Mouse (Mus musculus): ENCODE measurements around the gene Rnpep. TPM values are rescaled to one million over a fixed set of nuclear protein-coding genes. Genes with fewer than 3 reads are reported as not detected.

Rnpep gene
- polyA plus RNA-seq, 1 experiment from 2014 or later, result 155 TPM

DNA sequence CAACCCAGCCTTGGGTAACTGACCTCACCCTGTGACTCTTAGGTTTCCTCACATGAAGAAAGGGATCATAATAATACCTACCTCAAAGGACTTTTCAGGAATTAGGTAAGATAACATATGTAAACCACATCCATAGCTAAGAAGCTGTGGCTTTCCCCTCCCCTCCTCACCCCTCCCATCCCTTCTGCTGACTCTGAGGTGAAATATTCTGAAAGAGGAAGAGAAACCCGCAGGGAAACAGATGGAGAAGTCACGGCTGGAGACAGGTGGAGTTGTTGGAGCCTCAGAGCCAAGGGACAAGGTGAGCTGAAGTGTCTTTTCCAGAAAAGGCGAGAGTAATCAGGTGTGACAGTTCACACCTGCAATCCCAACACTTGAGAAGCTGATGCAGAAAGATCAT, 59.7 kb downstream of the Rnpep start:
- Histone ChIP-seq H3K4me3 (replicated peaks) (no peak overlapping the region), H3K4me1 (replicated peaks) (peaks cover 13% of the 10 kb centered on the region), H3K27ac (no peak overlapping the region), H3K9ac (no peak overlapping the region), H3K27me3 (replicated peaks) (no peaks in the 10 kb centered on the region), H3K36me3 (no peaks in the 10 kb centered on the region), H3K9me3 (no peaks in the 10 kb centered on the region), H3K4me2 (replicated peaks) (no peak overlapping the region)
- ATAC-seq, result no peak
- 63% methylated on average over 3 of the region's 3 CpGs for WGBS

DNA sequence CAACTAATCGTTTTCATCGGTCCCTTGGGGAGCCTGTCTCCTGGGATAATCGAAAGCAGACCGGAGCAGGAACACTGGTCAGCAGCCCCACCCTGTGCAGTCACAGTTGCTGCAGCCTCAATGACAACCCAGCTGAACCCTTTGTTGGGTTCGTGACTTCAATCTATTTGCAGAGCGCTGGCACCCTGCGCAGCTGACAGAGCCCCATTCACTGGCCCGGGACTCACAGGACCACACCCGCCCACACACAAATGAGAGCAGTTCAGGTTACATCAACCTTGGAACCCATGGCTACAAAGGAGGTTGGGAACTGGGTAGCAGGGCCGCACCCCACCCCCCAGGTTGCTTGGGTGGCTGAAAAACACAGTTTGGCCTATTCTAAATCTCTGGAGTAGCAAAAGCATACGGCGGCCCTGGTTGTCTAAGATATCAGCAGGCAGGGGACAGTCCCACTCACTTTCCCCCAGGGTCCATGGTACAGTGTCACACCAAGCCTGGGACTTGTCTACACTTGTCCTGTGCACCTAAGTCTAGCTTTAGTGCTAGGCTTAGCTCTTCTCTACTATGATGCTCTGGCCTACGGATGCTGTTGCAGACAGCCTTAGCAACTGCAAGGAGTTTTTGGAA, 66.2 kb downstream of the Rnpep start:
- Histone ChIP-seq H3K4me2 (replicated peaks) (no peak overlapping the region), H3K9me3 (no peaks in the 10 kb centered on the region), H3K27me3 (replicated peaks) (no peaks in the 10 kb centered on the region), H3K4me3 (replicated peaks) (no peak overlapping the region), H3K4me1 (replicated peaks) (peaks cover 5% of the 10 kb centered on the region; the same call in 1 of the 2 replicates), H3K36me3 (no peaks in the 10 kb centered on the region), H3K27ac (no peak overlapping the region), H3K9ac (no peak overlapping the region)
- ATAC-seq, result peak; percentile 78
- 60% methylated on average over 13 of the region's 13 CpGs for WGBS

DNA sequence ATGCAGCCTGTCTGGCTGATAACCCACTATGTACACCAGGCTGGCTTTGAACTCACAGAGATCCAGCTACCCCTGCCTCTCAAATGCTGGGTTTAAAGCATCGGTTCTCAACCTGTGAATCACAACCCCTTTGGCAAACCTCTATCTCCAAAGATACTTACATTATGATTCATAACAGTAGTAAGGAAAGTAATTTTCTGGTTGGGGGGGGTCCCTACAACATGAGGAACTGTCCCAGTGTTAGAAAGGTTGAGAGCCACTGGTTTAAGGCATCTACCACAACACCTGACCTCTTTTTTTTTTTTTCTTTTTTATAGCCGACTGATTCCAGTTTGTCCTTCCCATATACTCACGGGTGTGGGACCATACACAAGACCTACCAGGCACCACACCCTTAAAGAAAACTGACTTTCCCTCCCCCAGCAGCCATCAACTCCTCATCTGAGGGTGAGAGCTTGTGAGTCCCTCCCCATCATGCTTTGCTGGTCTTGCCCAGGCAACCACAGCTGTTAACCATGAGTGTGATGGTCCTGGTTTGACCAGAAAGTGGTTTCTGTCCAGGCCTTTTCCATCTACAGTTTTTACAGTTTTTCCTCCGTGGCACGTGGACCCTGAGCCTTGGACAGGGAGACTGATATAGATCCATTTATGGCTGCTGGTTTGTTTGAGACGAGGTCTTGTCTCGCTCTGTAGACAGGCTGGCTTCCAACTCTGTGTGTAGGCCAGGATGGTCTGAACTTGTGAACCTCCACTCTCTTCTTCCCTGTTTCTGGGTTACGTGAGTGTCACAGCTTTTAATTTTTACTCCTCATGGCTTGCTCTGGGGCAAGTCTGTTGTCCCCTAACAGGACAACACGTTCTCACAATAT, 69.9 kb downstream of the Rnpep start:
- H3K4me3 ChIP-seq (replicated peaks), result no peak overlapping the region
- no peaks in the 10 kb centered on the region for H3K36me3 ChIP-seq
- no peaks in the 10 kb centered on the region for H3K27me3 ChIP-seq (replicated peaks)
- H3K9ac ChIP-seq, result no peak overlapping the region
- peak; percentile 57 for ATAC-seq
- 66% methylated on average over 9 of the region's 9 CpGs for whole genome bisulfite sequencing
- peaks cover 5% of the 10 kb centered on the region for H3K4me1 ChIP-seq (replicated peaks)
- H3K27ac ChIP-seq, result no peak overlapping the region
- no peak overlapping the region for H3K4me2 ChIP-seq (replicated peaks)
- H3K9me3 ChIP-seq, result no peaks in the 10 kb centered on the region

Other genes with a start within 250 kb of the Rnpep start
- 0.45 and 0.49 TPM in 2 replicates for gene Lgr6, start 178.8 kb downstream of the Rnpep start, polyA plus RNA-seq (2015; fragmentation: Nextera tagmentation; extraction: Ambion mirVana)
- 2.0 TPM in 2 replicates for gene Ptpn7, start 151.4 kb downstream of the Rnpep start, polyA plus RNA-seq (2015; fragmentation: Nextera tagmentation; extraction: Ambion mirVana)
- 60.6 TPM in 2 replicates for gene Arl8a, start 137.3 kb downstream of the Rnpep start, polyA plus RNA-seq (2015; fragmentation: Nextera tagmentation; extraction: Ambion mirVana)
- 0.47 and 0.73 TPM in 2 replicates for gene Gpr37l1, start 116.4 kb downstream of the Rnpep start, polyA plus RNA-seq (2015; fragmentation: Nextera tagmentation; extraction: Ambion mirVana)
- 209 and 213 TPM in 2 replicates for gene Elf3, start 25.5 kb downstream of the Rnpep start, polyA plus RNA-seq (2015; fragmentation: Nextera tagmentation; extraction: Ambion mirVana)
- 246 and 278 TPM in 2 replicates for gene Timm17a, start 29.7 kb upstream of the Rnpep start, polyA plus RNA-seq (2015; fragmentation: Nextera tagmentation; extraction: Ambion mirVana)
- gene Lmod1, start 40.7 kb upstream of the Rnpep start, polyA plus RNA-seq (2015; fragmentation: Nextera tagmentation; extraction: Ambion mirVana), result 11.1 and 11.2 TPM in 2 replicates
- 29.5 and 30.2 TPM in 2 replicates for gene Shisa4, start 91.2 kb upstream of the Rnpep start, polyA plus RNA-seq (2015; fragmentation: Nextera tagmentation; extraction: Ambion mirVana)
- gene Ipo9, start 146.4 kb upstream of the Rnpep start, polyA plus RNA-seq (2015; fragmentation: Nextera tagmentation; extraction: Ambion mirVana), result 85.6 and 92.2 TPM in 2 replicates

Measured in intestine, embryonic 15.5 days (tissue).